Mouse (Mus musculus): ENCODE data around the gene Mgat4b. TPM values are rescaled to one million over a fixed set of nuclear protein-coding genes. Genes with fewer than 3 reads are reported as not detected.

Mgat4b gene
- polyA plus RNA-seq, 1 experiment from 2014 or later, result 11.8 TPM

DNA sequence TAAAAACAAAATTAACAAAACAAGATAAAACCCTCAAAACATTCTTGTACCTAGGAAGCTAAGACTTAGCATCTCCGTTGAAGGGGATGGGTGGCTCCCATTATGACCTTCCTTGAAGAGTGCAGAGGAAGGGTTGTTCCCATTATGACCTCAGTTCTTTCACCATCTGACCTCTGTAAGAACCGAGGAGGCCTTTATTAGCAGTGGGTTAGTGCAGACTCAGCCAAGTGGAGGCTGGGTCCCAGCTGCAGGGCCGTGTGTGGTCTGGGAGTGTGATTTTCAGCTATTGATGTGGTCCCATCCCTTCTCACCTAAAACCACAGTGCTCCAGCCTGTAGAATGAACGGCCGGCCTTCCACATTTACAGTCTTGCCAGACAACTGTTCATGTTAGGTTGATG lies 34.6 kb downstream of the Mgat4b start:
- no peak for DNase-seq (ENCODE audit: low spot score)

- DNase-seq (ENCODE audit: low spot score), result no peak
Observed at GRCm38 (mm10) chr11:50248473-50249171, 37.9 kb downstream of the Mgat4b start.

DNA sequence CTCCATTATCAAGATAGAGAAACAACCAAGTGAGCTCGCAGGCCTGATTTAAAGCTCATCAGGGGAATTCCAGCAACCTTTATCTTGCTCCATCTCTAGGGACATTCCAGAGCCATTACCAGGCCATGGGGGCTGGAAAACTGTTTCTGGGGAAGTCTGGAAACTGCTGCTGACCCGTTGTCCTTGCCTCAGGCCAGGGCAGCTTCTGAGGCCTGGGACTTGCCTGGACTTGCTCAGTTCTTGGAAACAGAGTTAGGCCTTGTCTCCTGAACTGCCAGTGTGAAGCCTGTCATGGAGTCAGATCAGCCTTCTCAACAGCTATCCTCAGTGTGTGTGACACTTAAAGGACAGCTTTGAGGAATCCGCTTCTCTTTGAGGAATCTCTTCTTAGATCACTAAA lies 41.5 kb downstream of the Mgat4b start:
- no peak for DNase-seq (ENCODE audit: low spot score)

DNA sequence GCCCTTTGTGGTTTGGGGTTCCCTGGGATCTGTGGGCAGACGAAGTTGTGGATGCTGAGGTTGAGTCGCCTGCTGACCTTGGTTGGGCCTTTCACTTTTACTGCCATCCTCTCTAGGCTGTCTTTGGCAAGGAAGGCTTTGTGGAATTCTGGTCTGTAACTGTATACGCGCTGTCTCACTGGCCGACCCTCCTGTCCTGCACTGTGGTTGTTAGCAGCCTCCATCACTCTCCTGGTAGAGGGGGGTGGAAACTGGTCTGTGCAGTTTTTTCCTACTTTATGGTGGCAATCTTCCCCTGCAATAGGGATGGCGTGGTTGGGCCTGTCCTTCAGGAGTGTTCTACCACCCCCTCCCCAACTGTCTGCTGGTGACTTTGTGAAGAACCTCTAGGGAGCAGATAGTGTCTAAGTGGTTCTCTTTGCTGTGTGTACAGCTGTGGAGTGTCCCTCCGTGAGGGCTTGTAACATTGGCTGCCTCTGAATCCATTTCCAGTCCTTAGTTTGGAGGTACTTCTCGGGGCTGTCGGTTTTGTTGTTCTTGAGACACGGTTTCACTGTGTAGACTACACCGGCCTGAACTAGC lies 42.1 kb downstream of the Mgat4b start:
- no peak for DNase-seq (ENCODE audit: low spot score)

DNA sequence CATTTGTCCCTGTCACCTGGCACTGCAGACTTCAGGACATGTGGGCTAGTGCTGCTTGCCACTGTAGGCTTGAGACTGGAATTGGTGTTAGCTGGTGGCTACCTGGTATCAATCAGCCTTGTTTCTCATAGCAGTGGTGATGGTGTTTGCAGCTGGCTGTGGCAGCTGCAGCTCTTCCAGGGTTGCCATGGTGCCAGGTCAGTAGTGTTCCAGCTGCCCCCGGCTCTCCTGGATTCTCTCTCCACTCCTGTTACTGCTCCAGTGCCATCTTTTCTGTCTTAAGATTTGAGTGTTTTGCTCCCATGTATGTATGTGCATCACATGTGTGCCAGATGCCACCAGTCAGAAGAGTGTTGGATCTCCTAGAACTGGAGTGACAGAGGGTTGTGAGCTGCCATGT lies 42.7 kb downstream of the Mgat4b start:
- DNase-seq (ENCODE audit: low spot score), result no peak

GRCm38 (mm10) chr11:50254010-50254580 lies 43.4 kb downstream of the Mgat4b start:
- no peak for DNase-seq (ENCODE audit: low spot score)

GRCm38 (mm10) chr11:50256615-50257014 lies 45.9 kb downstream of the Mgat4b start:
- no peak for DNase-seq (ENCODE audit: low spot score)

DNA sequence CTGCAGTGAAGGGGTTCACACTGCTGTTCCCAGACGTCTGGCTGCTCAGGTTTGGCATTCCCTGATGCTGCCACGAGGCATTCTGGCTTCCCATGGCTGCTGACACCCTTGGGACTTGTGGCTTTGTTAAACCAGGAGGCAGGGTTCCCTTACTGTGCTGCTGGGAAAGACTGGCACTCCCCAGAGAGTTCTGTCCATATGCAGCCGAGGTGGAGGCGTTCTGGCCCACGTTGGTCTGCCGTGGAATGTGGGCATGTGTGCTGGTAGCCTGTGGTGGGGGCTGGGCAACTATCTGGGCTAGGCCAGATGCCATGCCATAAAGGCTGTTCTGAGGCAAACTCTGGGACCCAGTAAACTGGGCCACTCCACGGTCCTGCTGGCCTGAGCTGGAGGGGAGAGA lies 47.6 kb downstream of the Mgat4b start:
- no peak for DNase-seq (ENCODE audit: low spot score)

GRCm38 (mm10) chr11:50262020-50262419 lies 51.3 kb downstream of the Mgat4b start:
- DNase-seq (ENCODE audit: low spot score), result no peak

DNA sequence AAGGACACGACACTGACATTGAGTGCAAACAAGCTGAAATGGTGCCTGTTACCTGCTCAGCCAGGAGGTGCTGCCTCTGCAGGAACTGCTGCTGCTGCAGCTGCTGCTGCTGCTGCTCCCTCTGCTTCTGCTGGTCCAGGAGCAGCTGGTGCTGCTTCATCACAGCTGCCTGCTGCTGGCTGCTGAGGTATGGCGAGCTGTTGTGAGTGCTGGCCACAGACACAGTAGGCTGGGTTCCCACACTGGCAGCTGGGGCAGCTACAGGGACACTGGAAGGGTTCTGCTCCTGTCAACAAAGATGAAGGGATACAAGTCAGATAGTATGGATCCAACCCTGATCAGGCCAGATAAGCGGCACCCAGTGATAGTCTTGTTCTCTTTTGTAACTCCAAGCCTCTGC lies 52.5 kb downstream of the Mgat4b start:
- no peak for DNase-seq (ENCODE audit: low spot score)

DNA sequence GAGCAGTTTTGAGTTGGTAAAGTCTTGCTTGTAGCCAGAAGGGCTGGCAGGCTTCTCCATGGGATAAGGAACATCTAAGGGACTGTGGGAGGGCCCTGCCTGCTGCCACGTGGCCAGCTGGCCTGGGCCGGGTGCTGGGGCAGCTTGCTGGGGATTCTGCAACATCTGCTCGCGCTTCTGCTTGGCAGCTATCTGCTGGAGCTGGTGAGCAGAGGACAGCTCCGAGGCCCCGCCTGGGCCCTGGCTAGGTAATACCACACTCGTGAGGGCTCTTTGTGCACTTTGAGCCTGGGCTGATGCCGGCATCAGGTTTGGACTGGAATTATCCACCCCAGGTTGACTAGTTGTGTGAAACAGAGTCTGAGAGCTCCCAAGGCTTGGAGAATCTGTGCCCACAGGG lies 55.2 kb downstream of the Mgat4b start:
- no peak for DNase-seq (ENCODE audit: low spot score)

GRCm38 (mm10) chr11:50266997-50267396 lies 56.3 kb downstream of the Mgat4b start:
- no peak for DNase-seq (ENCODE audit: low spot score)

DNA sequence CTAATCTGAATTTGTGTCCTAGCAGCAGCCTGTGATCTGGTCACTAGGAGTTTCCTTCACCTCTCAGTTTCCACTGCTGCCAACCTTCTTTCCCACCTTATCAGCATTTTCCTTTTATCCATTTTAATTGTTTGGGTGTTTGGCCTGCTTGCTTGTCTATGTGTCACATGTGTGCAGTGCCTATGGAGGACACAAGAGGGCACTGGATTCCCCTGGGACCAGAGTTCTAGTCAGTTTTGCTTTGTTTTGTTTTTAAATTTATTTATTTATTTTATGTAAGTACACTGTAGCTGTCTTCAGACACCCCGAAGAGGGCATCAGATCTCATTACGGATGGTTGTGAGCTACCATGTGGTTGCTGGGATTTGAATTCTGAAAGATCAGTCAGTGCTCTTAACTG lies 58.5 kb downstream of the Mgat4b start:
- DNase-seq (ENCODE audit: low spot score), result peak; percentile 35

GRCm38 (mm10) chr11:50269885-50270284 lies 59.2 kb downstream of the Mgat4b start:
- DNase-seq (ENCODE audit: low spot score), result no peak

DNA sequence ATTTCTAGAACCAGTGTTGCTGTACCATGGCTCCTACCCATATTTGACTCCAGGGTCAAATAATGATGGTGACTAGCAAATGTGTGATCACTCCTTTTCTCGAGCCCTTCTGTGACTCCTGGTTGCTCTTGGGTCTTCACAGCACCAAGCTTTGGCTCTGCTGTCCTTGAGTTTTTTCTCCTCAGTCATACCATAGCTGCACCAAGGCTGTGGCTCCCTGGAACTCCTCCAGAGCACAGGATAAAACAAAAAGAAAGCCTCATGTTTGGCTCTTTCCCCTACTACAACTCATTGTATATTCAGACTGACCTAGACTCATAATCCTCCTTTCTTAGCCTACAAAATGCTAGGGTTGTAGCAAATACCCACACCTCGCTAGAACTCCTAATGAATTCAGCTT lies 62.1 kb downstream of the Mgat4b start:
- DNase-seq (ENCODE audit: low spot score), result no peak

DNA sequence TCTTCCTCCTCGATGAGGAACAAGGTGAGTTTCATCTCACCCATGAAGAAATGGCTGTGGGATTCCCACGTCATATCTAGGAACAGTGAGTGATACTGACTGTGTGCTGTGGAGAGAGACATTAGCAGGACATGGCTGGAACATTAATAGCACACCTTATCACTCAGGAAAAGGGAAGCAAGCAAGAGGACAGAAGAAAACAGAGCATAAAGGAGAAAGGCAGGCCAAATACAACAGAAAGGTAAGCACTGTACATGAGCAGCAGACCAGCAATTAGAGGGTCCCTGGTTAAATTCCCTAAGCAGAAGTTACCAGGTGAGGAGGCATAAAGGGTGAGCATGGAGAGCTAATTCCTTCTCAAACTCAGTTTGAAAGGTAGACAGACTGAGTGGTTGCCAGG lies 64.4 kb downstream of the Mgat4b start:
- DNase-seq (ENCODE audit: low spot score), result no peak

GRCm38 (mm10) chr11:50275568-50276151 lies 65.0 kb downstream of the Mgat4b start:
- DNase-seq (ENCODE audit: low spot score), result no peak

DNA sequence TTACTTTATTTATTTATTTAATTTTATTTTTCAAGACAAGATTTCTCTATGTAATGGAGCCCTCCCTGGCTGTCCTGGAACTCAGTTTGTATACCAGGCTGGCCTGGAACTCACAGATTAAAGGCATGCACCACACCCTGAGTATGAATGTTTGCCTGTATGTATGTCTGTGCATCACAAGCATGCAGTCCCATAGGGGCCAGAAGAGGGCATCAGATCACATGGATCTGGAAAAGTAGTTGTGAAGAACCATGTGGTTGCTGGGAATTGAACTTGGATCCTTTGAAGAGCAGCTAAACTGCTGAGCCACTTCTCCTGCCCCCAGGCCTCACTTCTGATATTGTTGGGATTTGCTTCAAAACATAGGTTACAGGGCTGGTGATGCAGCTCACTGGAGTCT lies 66.3 kb downstream of the Mgat4b start:
- DNase-seq (ENCODE audit: low spot score), result no peak

DNA sequence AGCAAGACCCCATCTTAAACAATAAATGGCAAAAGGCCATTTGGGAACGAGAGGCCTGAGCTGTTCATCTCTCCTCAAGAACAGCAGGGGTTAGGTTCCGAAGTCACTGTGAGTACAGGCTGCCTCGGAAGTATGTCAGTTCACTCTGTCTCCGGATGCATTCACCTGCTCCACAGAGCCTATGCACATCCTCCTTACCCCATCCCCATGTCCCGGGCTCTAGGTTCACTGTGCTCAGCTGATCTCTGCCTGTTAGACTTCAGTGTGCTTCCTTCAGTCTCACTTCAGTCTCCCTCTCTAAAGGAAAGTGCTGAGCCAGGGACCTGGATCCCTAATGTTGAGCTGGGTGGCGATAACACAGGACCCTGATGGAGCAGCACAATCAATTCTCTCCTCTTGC lies 67.0 kb downstream of the Mgat4b start:
- DNase-seq (ENCODE audit: low spot score), result no peak

DNA sequence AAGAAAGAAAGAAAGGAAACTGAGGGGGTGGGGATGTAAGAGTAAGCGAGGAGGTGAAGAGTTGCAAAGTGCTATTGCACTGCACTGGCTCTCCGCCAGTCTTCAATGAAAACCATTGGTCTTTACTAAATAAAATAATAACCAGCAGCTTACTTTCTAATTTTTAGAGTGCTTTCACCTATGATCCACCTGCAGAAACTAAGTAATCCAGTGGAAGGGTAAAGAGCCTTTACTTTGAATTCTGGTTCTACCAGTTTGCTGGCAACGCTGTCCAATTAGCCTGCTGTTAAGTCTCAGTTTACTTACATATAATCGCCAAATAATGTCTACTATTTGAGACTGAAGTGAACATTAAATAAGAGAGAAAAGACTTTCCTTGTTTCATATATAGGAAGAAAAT lies 68.3 kb downstream of the Mgat4b start:
- no peak for DNase-seq (ENCODE audit: low spot score)

- peak; percentile 37 for DNase-seq (ENCODE audit: low spot score)
Observed at GRCm38 (mm10) chr11:50280053-50280452, 69.4 kb downstream of the Mgat4b start.

All from thymus, postnatal 0 days (tissue).